Mouse (Mus musculus) regulatory T cell (primary cell): ENCODE data around the gene Frmd4b.

ENCODE experiments used
- in situ Hi-C: fragments of 300-600 bp; cut with MboI, MseI; formaldehyde crosslinking; loops from one replicate; pipeline ENCODE4 v1.15.1; 2025; ENCODE audit warnings: high pct_unique_total_duplicates

Gene Frmd4b

GRCm38 (mm10) chr6:97419771-97420446 is 197.4 kb downstream of the Frmd4b start:
- in situ Hi-C loops = loop anchor here (5.0 to 10.0 kb wide), 3 partner anchors 78 to 153 kb away; no protein-coding TSS in a partner anchor

DNA sequence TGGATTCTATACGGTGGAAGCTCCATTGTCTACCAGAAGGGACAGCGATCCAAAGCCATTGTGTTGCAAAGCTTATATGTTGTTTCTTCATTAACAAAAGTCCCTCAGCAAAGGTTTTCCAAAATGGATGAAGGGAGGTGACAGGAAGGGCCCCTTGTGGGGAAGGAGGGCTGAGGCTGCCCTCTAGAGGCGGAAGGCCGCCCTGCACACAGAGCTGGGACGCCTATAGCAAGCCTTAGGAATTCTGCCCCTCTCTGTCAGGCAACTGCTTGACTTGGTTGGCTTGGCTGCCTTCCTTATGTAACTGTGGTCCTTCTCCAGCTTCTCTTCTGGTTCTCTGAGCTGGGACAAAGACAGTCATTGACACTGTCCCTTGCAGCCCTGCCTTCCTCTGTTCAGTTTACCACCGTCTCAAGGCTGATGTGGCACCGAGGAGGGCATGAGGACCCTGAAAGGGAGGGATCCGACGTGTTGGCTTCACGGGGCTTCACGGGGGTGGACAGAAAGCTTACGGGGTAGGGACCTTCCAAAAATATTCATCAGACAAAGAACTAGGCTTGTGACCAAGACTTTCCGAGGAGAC is 200.3 kb downstream of the Frmd4b start:
- in situ Hi-C loops = loop anchor here (5.0 to 10.0 kb wide), 3 partner anchors 75 to 150 kb away; no protein-coding TSS in a partner anchor

DNA sequence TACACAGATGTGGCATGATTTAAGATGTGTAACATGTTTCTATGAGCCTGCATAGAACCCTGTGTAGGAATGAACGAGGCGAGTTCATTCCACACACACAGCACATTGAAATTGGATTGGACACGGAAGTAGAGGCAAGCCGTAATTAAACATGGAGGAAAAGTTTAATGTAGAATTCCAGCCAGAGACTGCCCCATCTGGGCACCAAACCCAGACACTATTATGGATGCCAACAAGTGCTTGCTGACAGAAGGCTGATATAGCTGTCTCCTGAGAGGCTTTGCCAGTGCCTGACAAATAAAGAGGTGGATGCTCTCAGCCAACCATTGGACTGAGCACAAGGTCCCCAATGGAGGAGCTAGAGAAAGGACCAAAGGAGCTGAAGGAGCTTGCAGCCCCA is 201.8 kb downstream of the Frmd4b start:
- in situ Hi-C loops = loop anchor here (5.0 to 10.0 kb wide), 3 partner anchors 73 to 148 kb away; no protein-coding TSS in a partner anchor

GRCm38 (mm10) chr6:97413453-97413852 is 203.9 kb downstream of the Frmd4b start:
- in situ Hi-C loops = loop anchor here (10.0 kb wide), 1 partner anchor 111 kb away; no protein-coding TSS in a partner anchor

DNA sequence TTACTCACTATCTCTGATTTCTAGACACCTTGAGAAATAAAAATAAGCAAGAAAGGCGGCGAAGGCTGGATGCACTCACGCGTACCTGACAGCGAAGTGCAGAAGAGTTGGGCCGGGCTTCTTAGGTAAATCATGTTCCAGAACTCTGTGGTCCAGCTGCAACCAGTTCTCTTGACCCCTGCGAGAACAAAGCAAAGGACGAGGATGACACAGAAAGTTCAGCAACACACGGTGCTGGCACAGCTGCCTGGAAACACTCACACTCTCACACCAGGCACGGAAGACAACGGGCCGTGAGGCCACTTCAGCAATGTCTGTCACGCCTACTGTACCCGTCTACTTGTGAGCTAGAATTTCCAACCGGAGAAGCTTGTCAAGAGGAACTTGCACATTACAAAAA is 204.9 kb downstream of the Frmd4b start:
- in situ Hi-C loops = loop anchor here (10.0 kb wide), 1 partner anchor 112 kb away; no protein-coding TSS in a partner anchor

DNA sequence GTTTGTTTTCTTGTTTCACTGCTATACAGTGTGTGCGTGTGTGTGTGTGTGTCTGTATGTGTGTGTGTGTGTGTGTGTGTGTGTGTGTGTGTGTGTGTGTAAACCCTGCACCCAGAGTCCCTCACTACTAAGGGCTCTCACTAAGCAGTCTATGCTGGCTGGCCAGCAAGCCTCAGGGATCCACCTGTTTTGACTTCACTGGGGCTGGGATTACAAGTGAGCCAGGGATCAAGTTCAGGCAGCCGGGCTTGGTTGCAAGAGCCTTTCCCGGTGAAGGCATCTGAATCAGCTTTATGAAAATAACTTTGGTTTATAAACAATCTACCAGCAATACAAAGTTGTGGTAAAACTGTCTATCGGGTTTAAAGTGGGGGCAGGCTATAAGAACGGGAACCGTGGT is 206.0 kb downstream of the Frmd4b start:
- in situ Hi-C loops = loop anchor here (10.0 kb wide), 1 partner anchor 113 kb away; no protein-coding TSS in a partner anchor

DNA sequence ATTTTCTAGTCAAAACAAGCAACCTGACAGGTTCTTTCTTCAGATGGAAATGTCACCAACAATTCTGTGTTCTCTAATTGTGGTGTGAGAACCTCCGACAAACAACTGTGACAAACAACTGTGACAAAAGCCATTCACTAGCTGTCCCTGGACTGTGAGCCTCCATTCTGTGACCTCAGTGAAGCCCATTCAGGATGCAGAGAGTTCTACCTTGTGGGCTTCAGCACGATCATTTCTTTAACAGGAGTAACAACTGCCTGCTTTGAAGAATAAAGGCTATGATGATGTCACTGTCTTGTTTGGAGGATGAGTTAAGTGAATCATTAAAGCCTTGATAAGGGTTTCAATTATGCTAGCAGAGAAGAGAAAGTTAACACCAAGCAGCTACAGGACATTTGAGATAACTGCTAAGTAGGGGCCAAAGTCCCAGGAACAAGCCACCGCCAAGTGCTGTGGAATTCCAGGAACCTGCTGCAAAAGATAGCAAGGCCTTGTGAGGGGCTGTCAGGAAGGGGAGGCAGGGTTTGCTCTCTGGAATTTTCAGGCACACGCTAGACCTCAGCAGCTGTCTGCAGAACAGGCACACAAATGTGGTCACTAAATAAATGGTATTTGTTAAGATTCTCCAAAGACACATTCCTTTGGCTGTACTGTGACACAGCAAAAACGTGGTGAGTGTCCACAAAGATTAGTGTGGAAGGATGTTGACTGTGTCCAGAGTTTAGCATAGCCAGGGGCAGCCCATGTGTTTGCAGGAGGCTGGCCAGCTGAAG is 207.7 kb downstream of the Frmd4b start:
- in situ Hi-C loops = loop anchor here (10.0 kb wide), 1 partner anchor 115 kb away; no protein-coding TSS in a partner anchor

GRCm38 (mm10) chr6:97407914-97408313 is 209.4 kb downstream of the Frmd4b start:
- in situ Hi-C loops = no loop called here

GRCm38 (mm10) chr6:97407425-97407824 is 209.9 kb downstream of the Frmd4b start:
- in situ Hi-C loops = no loop called here

DNA sequence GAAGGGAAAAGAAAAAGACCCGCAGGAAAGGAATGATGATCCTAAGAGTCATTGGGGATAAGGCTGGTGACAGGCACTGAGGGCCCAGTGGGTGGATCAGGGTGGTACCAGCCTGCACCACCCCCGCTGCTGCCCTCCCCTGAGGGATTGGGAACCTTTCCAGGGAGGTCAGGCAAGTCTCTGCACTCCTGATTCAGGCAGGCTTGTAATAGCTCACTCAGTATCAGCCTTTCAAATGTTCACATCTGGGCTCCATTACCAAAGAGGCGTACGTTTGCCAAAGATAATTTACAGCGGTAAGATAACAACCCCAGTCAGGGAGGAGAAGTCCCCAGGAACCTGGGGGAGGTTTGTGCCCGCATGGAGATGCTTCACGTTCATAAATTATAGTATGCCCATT is 212.0 kb downstream of the Frmd4b start:
- in situ Hi-C loops = no loop called here

- in situ Hi-C loops = no loop called here
These were observed 214.4 kb downstream of the Frmd4b start for GRCm38 (mm10) chr6:97402822-97403472.

- in situ Hi-C loops = no loop called here
These were observed 216.9 kb downstream of the Frmd4b start for GRCm38 (mm10) chr6:97400446-97400845.

DNA sequence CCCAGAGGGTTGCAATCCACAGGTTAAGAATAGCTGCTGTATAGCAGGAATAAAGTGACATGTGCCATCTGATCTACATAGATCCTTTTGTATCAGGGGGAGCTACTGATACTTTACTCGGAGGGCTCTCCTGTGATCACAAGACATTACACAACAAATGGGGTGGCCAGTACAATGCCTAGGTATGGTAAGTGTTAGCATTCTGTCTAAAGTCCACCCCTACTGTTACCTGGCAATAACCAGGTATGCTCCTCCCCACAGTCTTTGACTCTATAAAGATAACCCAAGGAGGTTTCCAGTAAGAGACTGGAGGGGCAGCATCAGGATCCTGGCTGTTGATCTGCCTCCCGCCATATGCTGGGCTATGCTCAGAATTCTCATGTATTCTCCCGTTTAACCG is 219.4 kb downstream of the Frmd4b start:
- in situ Hi-C loops = no loop called here

DNA sequence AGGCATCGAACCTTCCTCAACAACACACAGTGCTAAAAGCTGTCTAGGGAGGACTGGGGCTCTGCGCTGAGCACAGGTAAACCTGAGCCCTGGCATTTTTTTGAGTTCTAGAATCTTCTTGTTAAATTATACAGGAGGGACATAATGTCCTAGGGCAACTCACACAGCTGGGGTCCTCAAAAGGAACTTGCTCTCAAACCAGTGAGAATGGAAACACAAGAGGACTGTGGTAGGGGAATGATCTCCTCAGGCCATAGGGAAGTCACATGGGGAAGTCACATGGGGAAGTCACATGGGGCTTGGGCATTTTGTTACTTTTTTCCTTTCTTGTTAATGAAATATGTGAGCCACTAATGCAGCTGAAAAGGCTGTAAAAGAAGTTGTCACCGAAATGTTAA is 220.4 kb downstream of the Frmd4b start:
- in situ Hi-C loops = no loop called here

GRCm38 (mm10) chr6:97396351-97396956 is 220.9 kb downstream of the Frmd4b start:
- in situ Hi-C loops = no loop called here

DNA sequence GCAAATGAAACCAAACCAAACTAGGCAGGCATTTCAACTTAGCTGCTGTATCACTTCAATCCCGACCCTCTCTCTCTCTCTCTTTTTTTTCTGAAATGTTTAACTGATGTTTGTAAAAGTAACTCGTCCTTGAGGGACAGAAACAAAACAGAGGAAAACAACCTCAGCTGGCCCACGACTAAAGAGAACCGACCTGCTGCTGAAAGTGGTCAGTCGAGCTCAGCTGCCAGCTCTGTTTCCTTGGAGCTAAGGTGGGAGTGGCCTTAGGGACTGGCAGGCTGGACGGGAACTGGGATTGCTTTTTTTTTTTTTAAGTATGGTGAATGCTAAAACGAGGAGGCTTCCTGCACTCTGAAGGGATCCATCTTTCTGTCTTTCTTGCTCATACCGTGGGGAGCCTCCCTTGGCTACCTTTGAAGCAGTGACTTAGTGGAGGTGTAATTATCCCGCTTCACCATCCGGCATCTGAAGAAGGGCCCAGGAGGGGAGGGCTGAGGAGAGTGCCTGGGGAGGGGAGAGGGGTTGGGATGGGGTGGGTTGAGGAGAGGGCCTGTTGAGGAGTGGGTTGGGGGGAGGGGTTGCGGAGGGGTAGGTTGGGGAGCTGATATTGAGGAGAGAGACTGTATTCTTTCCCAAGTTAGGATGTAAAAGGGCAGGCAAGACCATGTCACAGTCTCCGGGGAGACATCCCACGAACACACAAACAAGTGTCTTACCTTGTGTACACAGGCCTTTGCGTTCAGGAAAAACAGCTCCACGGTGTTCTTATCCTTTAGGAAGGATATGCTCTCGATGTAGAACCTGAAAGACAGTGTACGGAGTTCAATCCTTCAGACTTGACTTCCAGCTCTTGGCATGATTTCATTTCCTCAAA is 221.6 kb downstream of the Frmd4b start:
- in situ Hi-C loops = no loop called here

DNA sequence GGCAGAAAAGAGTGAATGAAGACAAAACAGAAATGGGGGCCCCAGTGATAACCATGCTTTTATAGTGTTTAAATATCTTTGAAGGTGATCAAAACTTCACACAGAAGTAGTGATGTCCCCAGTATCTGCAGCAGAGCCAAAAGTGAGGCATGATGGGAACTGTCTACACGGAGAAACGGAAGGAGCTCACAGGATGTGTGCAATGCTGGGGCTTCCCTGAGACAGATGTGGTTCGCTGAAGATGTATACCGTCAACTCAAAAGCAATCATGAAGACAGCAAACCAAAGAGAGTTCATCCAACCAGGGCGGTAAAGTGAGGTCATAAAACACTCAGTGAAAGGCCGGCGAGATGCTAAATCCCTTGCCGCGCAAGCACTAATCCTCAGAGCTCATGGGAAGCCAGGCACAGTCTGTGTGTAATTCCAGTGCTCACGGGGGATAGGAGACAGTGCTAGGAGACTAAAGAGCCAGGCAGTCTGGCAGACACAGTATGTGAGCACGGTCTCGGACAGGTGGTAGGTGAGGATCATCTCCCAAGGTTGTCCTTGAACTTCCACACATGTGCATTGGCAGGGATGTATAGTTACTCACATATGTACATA is 222.8 kb downstream of the Frmd4b start:
- in situ Hi-C loops = no loop called here

GRCm38 (mm10) chr6:97392912-97393311 is 224.4 kb downstream of the Frmd4b start:
- in situ Hi-C loops = no loop called here

DNA sequence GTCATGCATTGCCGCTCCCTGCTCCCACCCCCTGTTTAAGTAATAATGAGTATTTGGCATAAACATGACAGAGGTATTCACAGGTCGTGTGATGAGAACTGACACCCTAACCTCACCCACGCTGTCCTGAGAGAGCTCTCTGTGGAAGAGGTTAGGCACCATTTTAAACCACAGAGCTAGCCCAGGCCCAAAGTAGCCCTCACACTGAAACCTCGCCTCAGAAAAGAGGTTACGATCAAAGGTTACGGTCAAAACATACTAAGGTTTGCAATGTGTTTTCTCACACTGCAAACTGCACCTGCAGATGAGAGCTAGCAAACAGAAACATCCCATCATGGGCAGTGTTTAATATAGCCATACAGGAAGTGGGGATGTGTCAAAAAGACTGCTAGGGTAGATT is 230.0 kb downstream of the Frmd4b start:
- in situ Hi-C loops = no loop called here

DNA sequence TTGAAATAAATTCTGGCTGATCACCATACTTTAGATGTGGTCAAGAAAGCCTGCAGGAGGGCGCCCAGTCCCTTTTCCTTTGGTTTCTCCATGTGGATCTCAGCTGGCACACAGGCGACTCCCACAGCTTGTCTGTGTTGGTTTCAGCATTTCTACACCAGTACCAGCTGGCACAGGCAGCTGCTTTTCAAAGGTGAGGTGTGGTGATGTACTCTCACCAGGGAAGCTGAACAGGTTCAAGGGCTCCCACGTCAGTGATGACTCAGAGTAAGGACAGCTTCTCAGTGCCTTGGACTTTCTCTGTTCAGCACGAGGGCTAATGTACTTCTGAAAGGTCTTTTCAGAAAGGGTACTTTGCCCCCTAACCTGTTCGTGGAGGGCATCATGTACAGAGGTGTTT is 232.4 kb downstream of the Frmd4b start:
- in situ Hi-C loops = no loop called here
